Mouse (Mus musculus): ENCODE results near the gene Hpd. TPM values are rescaled to one million over a fixed set of nuclear protein-coding genes. Genes with fewer than 3 reads are reported as not detected.

The Hpd gene
- total and polyA plus RNA-seq, 3 experiments = 0.20 TPM; not detected in 2

GRCm38 (mm10) chr5:123185966-123186365 lies 3.4 kb upstream of the Hpd start:
- Histone ChIP-seq H3K4me3 (replicated peaks in 1 of 3; ENCODE audit: low read depth in 2 of 3, low read length in 2 of 3, poor library complexity in 1 of 3) (no peak overlapping the region), H3K36me3 (replicated peaks in 1 of 2; ENCODE audit: control insufficient read depth in 1 of 2, insufficient read depth in 1 of 2, low read length in 1 of 2) (no peaks in the 10 kb centered on the region), H3K27me3 (replicated peaks) (peaks cover 6% of the 10 kb centered on the region), H3K9me3 (replicated peaks; ENCODE audit: low read length) (no peaks in the 10 kb centered on the region), H3K79me2 (replicated peaks; ENCODE audit: control insufficient read depth, extremely low read depth, insufficient read depth, poor library complexity, severe bottlenecking) (no peaks in the 10 kb centered on the region), H3K27ac (ENCODE audit: insufficient read depth, low read depth) (no peak overlapping the region), H3K9ac (ENCODE audit: insufficient read depth, low read depth) (no peak overlapping the region), H3K4me2 (ENCODE audit: insufficient read depth, low read depth, poor library complexity, severe bottlenecking) (no peak overlapping the region), H3K4me1 (ENCODE audit: control insufficient read depth in 1 of 2, insufficient read depth in 2 of 2) (peaks cover 0 to 9% of the 10 kb centered on the region in 2 experiments; a peak in 2 of 4 replicates)
- TF ChIP-seq HCFC1 (IDR thresholded peaks at IDR 0.05; ENCODE audit: low read depth, low read length) = no peak
- TF ChIP-seq MYC (IDR thresholded peaks at IDR 0.05; ENCODE audit: low read depth, low read length) = no peak
- TF ChIP-seq POLR2A (IDR thresholded peaks at IDR 0.05; ENCODE audit: low read depth, low read length) = no peak
- TF ChIP-seq POLR2AphosphoS2 (IDR thresholded peaks at IDR 0.05; ENCODE audit: low read depth, low read length) = no peak
- no peak for TF ChIP-seq GABPA (IDR thresholded peaks at IDR 0.05; ENCODE audit: insufficient replicate concordance, low read depth, low read length)
- no peak for TF ChIP-seq ZNF384 (IDR thresholded peaks at IDR 0.05; ENCODE audit: low read depth, low read length)
- TF ChIP-seq EP300 (IDR thresholded peaks at IDR 0.05; ENCODE audit: low read length) = no peak
- no peak for TF ChIP-seq ZC3H11A (IDR thresholded peaks at IDR 0.05; ENCODE audit: low read depth, low read length)
- TF ChIP-seq ELF1 (IDR thresholded peaks at IDR 0.05; ENCODE audit: low read depth, low read length) = no peak
- no peak for TF ChIP-seq JUND (conservative IDR thresholded peaks at IDR 0.05; ENCODE audit: low read depth, low read length)
- TF ChIP-seq IRF4 (IDR thresholded peaks at IDR 0.05; ENCODE audit: low read depth, low read length) = no peak
- TF ChIP-seq NELFE (IDR thresholded peaks at IDR 0.05; ENCODE audit: low read depth, low read length) = no peak
- TF ChIP-seq ZMIZ1 (IDR thresholded peaks at IDR 0.05; ENCODE audit: low read depth, low read length) = no peak
- TF ChIP-seq UBTF (IDR thresholded peaks at IDR 0.05; ENCODE audit: low read depth, low read length) = no peak
- in situ Hi-C loops (cut with MboI; ENCODE audit: low pct_ligation_motif_present, low pct_unique_long_range_greater_than_20kb, low sequenced_read_pairs) = no loop called here
- dilution Hi-C loops (cut with MboI; ENCODE audit: extremely low pct_ligation_motif_present, extremely low pct_unique_long_range_greater_than_20kb, low sequenced_read_pairs) = no loop called here
- no peak for DNase-seq (ENCODE audit: extremely low read depth)

- dilution Hi-C loops (cut with MboI; ENCODE audit: extremely low pct_ligation_motif_present, extremely low pct_unique_long_range_greater_than_20kb, low sequenced_read_pairs) = no loop called here
These were observed 991 bp downstream of the Hpd start for GRCm38 (mm10) chr5:123181536-123181935.

More at GRCm38 (mm10) chr5:123181536-123181935, 991 bp downstream of the Hpd start:
- peaks cover 0 to 22% of the 10 kb centered on the region in 2 experiments; a peak in 2 of 4 replicates for H3K4me1 ChIP-seq (ENCODE audit: control insufficient read depth in 1 of 2, insufficient read depth in 2 of 2)
- DNase-seq (ENCODE audit: extremely low read depth) = no peak
- in situ Hi-C loops (cut with MboI; ENCODE audit: low pct_ligation_motif_present, low pct_unique_long_range_greater_than_20kb, low sequenced_read_pairs) = no loop called here
- no peaks in the 10 kb centered on the region for H3K79me2 ChIP-seq (replicated peaks; ENCODE audit: control insufficient read depth, extremely low read depth, insufficient read depth, poor library complexity, severe bottlenecking)
- TF ChIP-seq ETS1 (conservative IDR thresholded peaks at IDR 0.05; ENCODE audit: low read depth, low read length) (no peak), TBP (conservative IDR thresholded peaks at IDR 0.05; ENCODE audit: low read depth, low read length) (no peak), POLR2A (IDR thresholded peaks at IDR 0.05; ENCODE audit: low read depth, low read length) (no peak), HCFC1 (IDR thresholded peaks at IDR 0.05; ENCODE audit: low read depth, low read length) (no peak), IRF4 (IDR thresholded peaks at IDR 0.05; ENCODE audit: low read depth, low read length) (no peak), USF1 (IDR thresholded peaks at IDR 0.05; ENCODE audit: low read depth, low read length) (no peak), CTCF (conservative IDR thresholded peaks at IDR 0.05 in 1 of 2, IDR thresholded peaks at IDR 0.05 in 1 of 2; ENCODE audit: low read depth in 2 of 2, low read length in 2 of 2) (no peak), ZMIZ1 (IDR thresholded peaks at IDR 0.05; ENCODE audit: low read depth, low read length) (no peak), MAX (IDR thresholded peaks at IDR 0.05; ENCODE audit: low read length) (no peak)
- no peak overlapping the region for H3K4me2 ChIP-seq (ENCODE audit: insufficient read depth, low read depth, poor library complexity, severe bottlenecking)
- no peak overlapping the region for H3K4me3 ChIP-seq (replicated peaks in 1 of 3; ENCODE audit: low read depth in 2 of 3, low read length in 2 of 3, poor library complexity in 1 of 3)
- no peak overlapping the region for H3K9ac ChIP-seq (ENCODE audit: insufficient read depth, low read depth)
- H3K36me3 ChIP-seq (replicated peaks in 1 of 2; ENCODE audit: control insufficient read depth in 1 of 2, insufficient read depth in 1 of 2, low read length in 1 of 2) = no peaks in the 10 kb centered on the region
- H3K27ac ChIP-seq (ENCODE audit: insufficient read depth, low read depth) = no peak overlapping the region
- peaks cover 16% of the 10 kb centered on the region for H3K9me3 ChIP-seq (replicated peaks; ENCODE audit: low read length)
- H3K27me3 ChIP-seq (replicated peaks) = peaks cover 4% of the 10 kb centered on the region

Data from CH12.LX (cell line).